Mouse (Mus musculus) inflammation-experienced regulatory T-cells, adult 6 months (primary cell): ENCODE data around the gene Cntrob. TPM values are rescaled to one million over a fixed set of nuclear protein-coding genes. Genes with fewer than 3 reads are reported as not detected.

ENCODE experiments used
- ATAC-seq: one replicate; pipeline ENCODE4 v1.8.0; 2017
- polyA plus RNA-seq, 3 experiments: library from polyadenylated mRNA; unstranded; fragments of 100-300 nt; shearing (Covaris generic); gene quantifications; one replicate each; pipeline ENCODE4 v1.2.1; 2017

Cntrob gene
- polyA plus RNA-seq = 1 to 10 TPM; 7.4 to 9.9 (median 7.5) TPM

- ATAC-seq = peak; percentile 88
Observed at GRCm38 (mm10) chr11:69323667-69324111, at the start of gene Cntrob, which contains the start of gene Trappc1. Gene Cntrob, minus strand, starts transcription at chr11:69323775. Gene Trappc1, plus strand, starts transcription at chr11:69323980.

GRCm38 (mm10) chr11:69372780-69373170, 49.2 kb upstream of the Cntrob start:
- ATAC-seq = peak; percentile 11

- peak; percentile 23 for ATAC-seq
Observed at GRCm38 (mm10) chr11:69372056-69372779, 48.6 kb upstream of the Cntrob start.

GRCm38 (mm10) chr11:69371601-69372000, 48.0 kb upstream of the Cntrob start:
- no peak for ATAC-seq

- no peak for ATAC-seq
Observed at GRCm38 (mm10) chr11:69370817-69371215, 47.2 kb upstream of the Cntrob start.

GRCm38 (mm10) chr11:69369990-69370816, 46.6 kb upstream of the Cntrob start:
- no peak for ATAC-seq

- ATAC-seq = no peak
Observed at GRCm38 (mm10) chr11:69369215-69369989, 45.8 kb upstream of the Cntrob start, which contains the start of gene Chd3. Gene Chd3, minus strand, starts transcription at chr11:69369406.

GRCm38 (mm10) chr11:69368356-69369214, 45.0 kb upstream of the Cntrob start:
- ATAC-seq = no peak

GRCm38 (mm10) chr11:69367616-69368355, 44.2 kb upstream of the Cntrob start:
- no peak for ATAC-seq

GRCm38 (mm10) chr11:69366855-69367615, 43.5 kb upstream of the Cntrob start:
- ATAC-seq = peak; percentile 4

GRCm38 (mm10) chr11:69366157-69366854, 42.7 kb upstream of the Cntrob start:
- ATAC-seq = peak; percentile 85

- no peak for ATAC-seq
Observed at GRCm38 (mm10) chr11:69365722-69366121, 42.1 kb upstream of the Cntrob start.

GRCm38 (mm10) chr11:69364910-69365309, 41.3 kb upstream of the Cntrob start:
- ATAC-seq = no peak

GRCm38 (mm10) chr11:69364376-69364775, 40.8 kb upstream of the Cntrob start:
- no peak for ATAC-seq

GRCm38 (mm10) chr11:69362479-69362878, 38.9 kb upstream of the Cntrob start:
- ATAC-seq = no peak

GRCm38 (mm10) chr11:69362021-69362420, 38.4 kb upstream of the Cntrob start:
- ATAC-seq = no peak

GRCm38 (mm10) chr11:69357690-69358089, 34.1 kb upstream of the Cntrob start:
- no peak for ATAC-seq

- no peak for ATAC-seq
Observed at GRCm38 (mm10) chr11:69356544-69356943, 33.0 kb upstream of the Cntrob start.

- no peak for ATAC-seq
Observed at GRCm38 (mm10) chr11:69346441-69346840, 22.9 kb upstream of the Cntrob start.
